Mouse (Mus musculus): ENCODE results near the gene Gm4763.
"Not testable (repeated sequence)": the region's sequence is repeated elsewhere in the genome, so short reads cannot be mapped to it uniquely, and the experiment has no call there.

The Gm4763 gene

GRCm38 (mm10) chr7:24726808-24727207 lies at the start of gene Gm4763:
Gene Gm4763, minus strand, starts transcription at chr7:24726908.
- DNase-seq (ENCODE audit: low read depth, low spot score) = not testable (repeated sequence)

- DNase-seq (ENCODE audit: low read depth, low spot score) = no peak
Measured at GRCm38 (mm10) chr7:24776145-24776544, 49.4 kb upstream of the Gm4763 start.

- DNase-seq (ENCODE audit: low read depth, low spot score) = no peak
Measured at GRCm38 (mm10) chr7:24773942-24774535, 47.3 kb upstream of the Gm4763 start.

GRCm38 (mm10) chr7:24771361-24771760 lies 44.7 kb upstream of the Gm4763 start:
- no peak for DNase-seq (ENCODE audit: low read depth, low spot score)

- no peak for DNase-seq (ENCODE audit: low read depth, low spot score)
Measured at GRCm38 (mm10) chr7:24762574-24762973, 35.9 kb upstream of the Gm4763 start.

GRCm38 (mm10) chr7:24761161-24761560 lies 34.5 kb upstream of the Gm4763 start:
- DNase-seq (ENCODE audit: low read depth, low spot score) = no peak

GRCm38 (mm10) chr7:24760211-24760610 lies 33.5 kb upstream of the Gm4763 start, which contains the start of gene Cd177:
Gene Cd177, minus strand, starts transcription at chr7:24760311.
- no peak for DNase-seq (ENCODE audit: low read depth, low spot score)

- DNase-seq (ENCODE audit: low read depth, low spot score) = no peak
Measured at GRCm38 (mm10) chr7:24758520-24758919, 31.8 kb upstream of the Gm4763 start.

- no peak for DNase-seq (ENCODE audit: low read depth, low spot score)
Measured at GRCm38 (mm10) chr7:24753476-24753875, 26.8 kb upstream of the Gm4763 start.

GRCm38 (mm10) chr7:24751610-24752009 lies 24.9 kb upstream of the Gm4763 start:
- no peak for DNase-seq (ENCODE audit: low read depth, low spot score)

- no peak for DNase-seq (ENCODE audit: low read depth, low spot score)
Measured at GRCm38 (mm10) chr7:24750695-24751094, 24.0 kb upstream of the Gm4763 start.

GRCm38 (mm10) chr7:24735970-24736670 lies 9.4 kb upstream of the Gm4763 start:
- no peak for DNase-seq (ENCODE audit: low read depth, low spot score)

GRCm38 (mm10) chr7:24715039-24715438 lies 11.7 kb downstream of the Gm4763 start:
- no peak for DNase-seq (ENCODE audit: low read depth, low spot score)

GRCm38 (mm10) chr7:24708832-24709292 lies 17.8 kb downstream of the Gm4763 start, which contains the start of gene BC049730:
Gene BC049730, plus strand, starts transcription at chr7:24709242.
- DNase-seq (ENCODE audit: low read depth, low spot score) = no peak

- DNase-seq (ENCODE audit: low read depth, low spot score) = not testable (repeated sequence)
Measured at GRCm38 (mm10) chr7:24702841-24703240, 23.9 kb downstream of the Gm4763 start.

- DNase-seq (ENCODE audit: low read depth, low spot score) = not testable (repeated sequence)
Measured at GRCm38 (mm10) chr7:24697891-24698290, 28.8 kb downstream of the Gm4763 start.

- not testable (repeated sequence) for DNase-seq (ENCODE audit: low read depth, low spot score)
Measured at GRCm38 (mm10) chr7:24692693-24693092, 34.0 kb downstream of the Gm4763 start.

- DNase-seq (ENCODE audit: low read depth, low spot score) = not testable (repeated sequence)
Measured at GRCm38 (mm10) chr7:24687519-24687918, 39.2 kb downstream of the Gm4763 start.

- DNase-seq (ENCODE audit: low read depth, low spot score) = not testable (repeated sequence)
Measured at GRCm38 (mm10) chr7:24684121-24684520, 42.6 kb downstream of the Gm4763 start.

GRCm38 (mm10) chr7:24676575-24676974 lies 50.1 kb downstream of the Gm4763 start, which contains the start of gene Tex101:
Gene Tex101, minus strand, starts transcription at chr7:24676675.
- DNase-seq (ENCODE audit: low read depth, low spot score) = no peak

GRCm38 (mm10) chr7:24671944-24672439 lies 54.7 kb downstream of the Gm4763 start:
- no peak for DNase-seq (ENCODE audit: low read depth, low spot score)
